Mouse (Mus musculus) neutrophil, adult 5-6 weeks (primary cell): ENCODE results near the gene Parvb. TPM values are rescaled to one million over a fixed set of nuclear protein-coding genes. Genes with fewer than 3 reads are reported as not detected.
A peak's percentile ranks its signal among the peaks of the same experiment; 100 is the strongest.

ENCODE experiments used
- ATAC-seq: fragments of 151-379, 151-347 bp; 2 replicates; pipeline ENCODE4 v1.8.0; 2017; ENCODE audit warnings: mild to moderate bottlenecking, moderate TSS enrichment; ENCODE audit not compliant: insufficient number of reproducible peaks, poor library complexity, low FRiP score, severe bottlenecking; ENCODE audit errors: extremely low read depth
- total RNA-seq: library from RNA; stranded (forward); fragments of 200-1000 nt; gene quantifications from 2 replicates; pipeline ENCODE4 v1.2.3, GENCODE M21; 2017

Gene Parvb
- total RNA-seq, 1 experiment from 2014 or later: 10.5 TPM

- no peak for ATAC-seq
Observed at GRCm38 (mm10) chr15:84280712-84281347, 49.0 kb downstream of the Parvb start.

GRCm38 (mm10) chr15:84282206-84283085 lies 50.6 kb downstream of the Parvb start:
- no peak for ATAC-seq

GRCm38 (mm10) chr15:84284059-84284458 lies 52.2 kb downstream of the Parvb start:
- peak; percentile 50; the same call in 1 of the 2 replicates for ATAC-seq

- ATAC-seq: no peak
Observed at GRCm38 (mm10) chr15:84285453-84285852, 53.6 kb downstream of the Parvb start.

GRCm38 (mm10) chr15:84288953-84289352 lies 57.1 kb downstream of the Parvb start:
- peak; percentile 23; the same call in 1 of the 2 replicates for ATAC-seq

- no peak for ATAC-seq
Observed at GRCm38 (mm10) chr15:84291097-84291496, 59.3 kb downstream of the Parvb start.

- peak; percentile 53; the same call in 1 of the 2 replicates for ATAC-seq
Observed at GRCm38 (mm10) chr15:84293590-84293989, 61.7 kb downstream of the Parvb start.

GRCm38 (mm10) chr15:84294391-84294790 lies 62.5 kb downstream of the Parvb start:
- no peak for ATAC-seq

GRCm38 (mm10) chr15:84295225-84295624 lies 63.4 kb downstream of the Parvb start:
- no peak for ATAC-seq

GRCm38 (mm10) chr15:84297454-84297853 lies 65.6 kb downstream of the Parvb start:
- no peak for ATAC-seq

GRCm38 (mm10) chr15:84298804-84299370 lies 67.0 kb downstream of the Parvb start:
- peak; percentile 67 for ATAC-seq

GRCm38 (mm10) chr15:84299662-84300333 lies 68.0 kb downstream of the Parvb start:
- ATAC-seq: no peak

- no peak for ATAC-seq
Observed at GRCm38 (mm10) chr15:84300591-84300990, 68.7 kb downstream of the Parvb start.

GRCm38 (mm10) chr15:84301026-84301425 lies 69.2 kb downstream of the Parvb start:
- ATAC-seq: no peak

- no peak for ATAC-seq
Observed at GRCm38 (mm10) chr15:84301641-84302420, 70.0 kb downstream of the Parvb start.

GRCm38 (mm10) chr15:84303264-84303663 lies 71.4 kb downstream of the Parvb start:
- no peak for ATAC-seq

- ATAC-seq: no peak
Observed at GRCm38 (mm10) chr15:84305333-84305732, 73.5 kb downstream of the Parvb start.

GRCm38 (mm10) chr15:84310271-84310670 lies 78.4 kb downstream of the Parvb start:
- no peak for ATAC-seq
